Mouse (Mus musculus) brain, embryonic 14.5 days (tissue): Measurements from ENCODE around the gene Zmiz2. TPM values are rescaled to one million over a fixed set of nuclear protein-coding genes. Genes with fewer than 3 reads are reported as not detected.

Source experiments
- DNase-seq: peaks from one replicate; pipeline ENCODE4 v3.0.0-alpha.2; 2011; ENCODE audit warnings: low read depth
- CTCF ChIP-seq: fragments of 200-500 bp; IDR thresholded peaks from 2 replicates; pipeline ENCODE4 v1.5.1; 2012; ENCODE audit warnings: inconsistent platforms, mild to moderate bottlenecking, moderate library complexity, borderline replicate concordance; ENCODE audit not compliant: insufficient read depth, insufficient read length; ENCODE audit errors: extremely low read depth
- POLR2A ChIP-seq: fragments of 200-500 bp; IDR thresholded peaks from 2 replicates; pipeline ENCODE4 v1.6.1; 2012; ENCODE audit warnings: mild to moderate bottlenecking, inconsistent platforms, borderline replicate concordance; ENCODE audit not compliant: poor library complexity, insufficient read depth, insufficient read length, severe bottlenecking; ENCODE audit errors: extremely low read depth
- polyA plus RNA-seq: library from polyadenylated mRNA; depleted of rRNA; stranded (reverse); fragments of >200 nt; gene quantifications from 2 replicates; pipeline ENCODE4 v1.2.3, GENCODE M21; 2012

Gene Zmiz2
- polyA plus RNA-seq, 1 experiment = 153 TPM

GRCm38 (mm10) chr11:6371376-6372155 is 17.3 kb upstream of the Zmiz2 start:
- no peak for DNase-seq
- TF ChIP-seq POLR2A (no peak), CTCF (no peak)

GRCm38 (mm10) chr11:6372784-6373183 is 16.1 kb upstream of the Zmiz2 start:
- TF ChIP-seq CTCF (no peak), POLR2A (no peak)
- DNase-seq = peak; percentile 18

- no peak for TF ChIP-seq POLR2A
- no peak for TF ChIP-seq CTCF
- no peak for DNase-seq
Observed at GRCm38 (mm10) chr11:6380916-6381315, 8.0 kb upstream of the Zmiz2 start.

GRCm38 (mm10) chr11:6388126-6388725 is 648 bp upstream of the Zmiz2 start:
- TF ChIP-seq CTCF = no peak
- no peak for TF ChIP-seq POLR2A
- no peak for DNase-seq

- DNase-seq = peak; percentile 33
- TF ChIP-seq POLR2A (no peak), CTCF (no peak)
Observed at GRCm38 (mm10) chr11:6389483-6389921, 628 bp downstream of the Zmiz2 start.

GRCm38 (mm10) chr11:6390376-6391053 is 1.6 kb downstream of the Zmiz2 start:
- TF ChIP-seq CTCF (no peak), POLR2A (no peak)
- DNase-seq = no peak

GRCm38 (mm10) chr11:6391516-6392276 is 2.8 kb downstream of the Zmiz2 start:
- no peak for TF ChIP-seq POLR2A
- TF ChIP-seq CTCF = no peak
- DNase-seq = no peak

- TF ChIP-seq CTCF (no peak), POLR2A (no peak)
- DNase-seq = no peak
Observed at GRCm38 (mm10) chr11:6392857-6393256, 4.0 kb downstream of the Zmiz2 start.

- DNase-seq = no peak
Observed at GRCm38 (mm10) chr11:6393866-6394265, 5.0 kb downstream of the Zmiz2 start.

GRCm38 (mm10) chr11:6395565-6395964 is 6.7 kb downstream of the Zmiz2 start:
- no peak for DNase-seq
- TF ChIP-seq POLR2A (no peak), CTCF (no peak)

More at GRCm38 (mm10) chr11:6393866-6394265, 5.0 kb downstream of the Zmiz2 start:
- no peak for TF ChIP-seq CTCF

- no peak for DNase-seq
- TF ChIP-seq POLR2A = no peak
- no peak for TF ChIP-seq CTCF
Observed at GRCm38 (mm10) chr11:6398141-6398540, 9.3 kb downstream of the Zmiz2 start.
